Mouse (Mus musculus) inflammation-experienced regulatory T-cells, adult 16 weeks (primary cell): ENCODE data around the gene Rbm17. TPM values are rescaled to one million over a fixed set of nuclear protein-coding genes. Genes with fewer than 3 reads are reported as not detected.

ENCODE experiments used
- polyA plus RNA-seq: library from polyadenylated mRNA; unstranded; fragments of 100-300 nt; shearing (Covaris generic); gene quantifications from one replicate; pipeline ENCODE4 v1.2.1, GENCODE M21; 2017

Rbm17 gene
- 42.3 TPM for polyA plus RNA-seq

GRCm38 (mm10) chr2:11604053-11604452, at the start of gene Rbm17:
Rbm17 (minus strand) TSS chr2:11604153.

GRCm38 (mm10) chr2:11642451-11642941, 38.5 kb upstream of the Rbm17 start, which contains the start of gene Il2ra:
Il2ra (plus strand) TSS chr2:11642807.

GRCm38 (mm10) chr2:11625890-11626289, 21.9 kb upstream of the Rbm17 start, which contains the start of gene Gm17490:
Gm17490 (minus strand) TSS chr2:11626264.

GRCm38 (mm10) chr2:11553471-11554400, 50.2 kb downstream of the Rbm17 start, which contains the start of gene Pfkfb3:
Pfkfb3 (minus strand) TSS chr2:11554077.

Other genes starting within 250 kb of the Rbm17 start
- 16.8 TPM for gene Pfkfb3, start 50.1 kb downstream of the Rbm17 start, polyA plus RNA-seq
- not detected for gene Gm17490, start 22.1 kb upstream of the Rbm17 start, polyA plus RNA-seq
- gene Il2ra, start 38.7 kb upstream of the Rbm17 start, polyA plus RNA-seq, result 369 TPM
- gene Il15ra, start 101.1 kb upstream of the Rbm17 start, polyA plus RNA-seq, result 37.3 TPM
- 110 TPM for gene Fbh1, start 173.4 kb upstream of the Rbm17 start, polyA plus RNA-seq
- gene Ankrd16, start 173.7 kb upstream of the Rbm17 start, polyA plus RNA-seq, result 90.7 TPM